Mouse (Mus musculus): Measurements from ENCODE around the gene Gm9112.
"Not testable (repeated sequence)": the region's sequence is repeated elsewhere in the genome, so short reads cannot be mapped to it uniquely, and the experiment has no call there.

Gene Gm9112

GRCm38 (mm10) chrX:102707535-102707934 lies at the start of gene Gm9112, which contains the start of gene Dmrtc1b:
Gm9112 (minus strand) TSS chrX:102707635.
Dmrtc1b (plus strand) TSS chrX:102707865.
- DNase-seq (ENCODE audit: low spot score) = not testable (repeated sequence)

GRCm38 (mm10) chrX:102724226-102724625 lies 16.8 kb upstream of the Gm9112 start:
- not testable (repeated sequence) for DNase-seq (ENCODE audit: low spot score)

- DNase-seq (ENCODE audit: low spot score) = not testable (repeated sequence)
Observed at GRCm38 (mm10) chrX:102700636-102701035, 6.8 kb downstream of the Gm9112 start.

GRCm38 (mm10) chrX:102689252-102689651 lies 18.2 kb downstream of the Gm9112 start:
- peak; percentile 6 for DNase-seq (ENCODE audit: low spot score)

- not testable (repeated sequence) for DNase-seq (ENCODE audit: low spot score)
Observed at GRCm38 (mm10) chrX:102686872-102687271, 20.6 kb downstream of the Gm9112 start, which contains the start of gene Gm3880. Gm3880 (minus strand) TSS chrX:102686972.

GRCm38 (mm10) chrX:102684706-102685105 lies 22.7 kb downstream of the Gm9112 start:
- not testable (repeated sequence) for DNase-seq (ENCODE audit: low spot score)

- DNase-seq (ENCODE audit: low spot score) = no peak
Observed at GRCm38 (mm10) chrX:102666641-102667040, 40.8 kb downstream of the Gm9112 start.

GRCm38 (mm10) chrX:102660712-102661111 lies 46.7 kb downstream of the Gm9112 start:
- peak; percentile 44 for DNase-seq (ENCODE audit: low spot score)
